In genomic region chr1:75048041-75048440, GRCm38 (mm10) we compare ENCODE assay signal across 15 mouse cellular contexts.
"Had no signal": no experiment of that assay in that cellular context is flagged by ENCODE, and none has a peak within 500 bp of the region (broad histone marks: within the 10 kb centered on the region; RNA-seq: fewer than 3 reads in every experiment).

No protein-coding gene starts in this region.

- H3K9ac ChIP-seq: limb, embryonic 12.5 days; liver, embryonic 13.5 days; midbrain, embryonic 15.5 days; neural tube, embryonic 12.5 days had no signal

- H3K36me3 ChIP-seq: limb, embryonic 12.5 days; liver, embryonic 13.5 days; midbrain, embryonic 15.5 days; neural tube, embryonic 12.5 days had no signal

- H3K9me3 ChIP-seq: limb, embryonic 12.5 days; liver, embryonic 13.5 days; megakaryocyte, embryonic 14.5 days; midbrain, embryonic 15.5 days; neural tube, embryonic 12.5 days had no signal

- H3K27me3 ChIP-seq: limb, embryonic 12.5 days; midbrain, embryonic 15.5 days; neural tube, embryonic 12.5 days had no signal

- H3K4me1 ChIP-seq: limb, embryonic 12.5 days; liver, embryonic 13.5 days; midbrain, embryonic 15.5 days; neural tube, embryonic 12.5 days had no signal

- H3K4me3 ChIP-seq: layer of hippocampus, adult 2 months; limb, embryonic 12.5 days; liver, embryonic 13.5 days; megakaryocyte, embryonic 14.5 days; midbrain, embryonic 15.5 days; neural tube, embryonic 12.5 days had no signal

- DNase-seq: kidney, adult 8-10 months; kidney, postnatal 10 days; liver, embryonic 13.5 days; right cerebral cortex, postnatal 4 days; spleen, adult 18-20 months; thymus, postnatal 36 days had no signal

- ATAC-seq: inflammation-experienced regulatory T-cells, adult 6 months; intestine, postnatal 0 days; midbrain, embryonic 15.5 days had no signal

- H3K27ac ChIP-seq: layer of hippocampus, adult 2 months; limb, embryonic 12.5 days; liver, embryonic 13.5 days; macrophage; midbrain, embryonic 15.5 days; neural tube, embryonic 12.5 days had no signal

- H3K4me2 ChIP-seq: limb, embryonic 12.5 days; liver, embryonic 13.5 days; midbrain, embryonic 11.5 days; midbrain, embryonic 15.5 days; neural tube, embryonic 12.5 days had no signal
